Mouse (Mus musculus) limb, embryonic 11.5 days (tissue): Measurements from ENCODE around the gene Ablim1. TPM values are rescaled to one million over a fixed set of nuclear protein-coding genes. Genes with fewer than 3 reads are reported as not detected.

Experiments
- ATAC-seq: fragments of 200-750 bp; cut with Nextera tagmentation; 2 replicates; pipeline ENCODE4 v1.8.0; 2017; ENCODE audit warnings: low read depth; ENCODE audit not compliant: insufficient number of reproducible peaks, low FRiP score, low TSS enrichment
- DNase-seq: peaks from one replicate; pipeline ENCODE4 v3.0.0-alpha.2; 2015; ENCODE audit warnings: low spot score
- H3K27ac ChIP-seq: fragments of 300-500 bp; sonication (generic); replicated peaks from 2 replicates; pipeline ENCODE4 v1.5.1; 2014; ENCODE audit warnings: low read depth, mild to moderate bottlenecking, low read length
- H3K27me3 ChIP-seq: fragments of 300-500 bp; sonication (generic); 2 replicates; pipeline ENCODE4 v1.6.1; 2014; ENCODE audit warnings: mild to moderate bottlenecking, low read length, mixed read lengths; ENCODE audit not compliant: control insufficient read depth, insufficient read depth
- H3K36me3 ChIP-seq: fragments of 300-500 bp; sonication (generic); 2 replicates; pipeline ENCODE4 v1.6.1; 2014; ENCODE audit warnings: mild to moderate bottlenecking, low read length, moderate library complexity, mixed read lengths; ENCODE audit not compliant: control insufficient read depth, insufficient read depth
- H3K4me1 ChIP-seq: fragments of 300-500 bp; sonication (generic); 2 replicates; pipeline ENCODE4 v1.6.1; 2014; ENCODE audit warnings: low read length, mixed read lengths; ENCODE audit not compliant: control insufficient read depth, insufficient read depth
- H3K4me2 ChIP-seq: fragments of 300-500 bp; sonication (generic); 2 replicates; pipeline ENCODE4 v1.6.1; 2014; ENCODE audit warnings: low read depth, mild to moderate bottlenecking, moderate library complexity; ENCODE audit not compliant: severe bottlenecking
- H3K4me3 ChIP-seq: fragments of 300-500 bp; sonication (generic); 2 replicates; pipeline ENCODE4 v1.5.1; 2014; ENCODE audit warnings: low read depth, low read length
- H3K9ac ChIP-seq: fragments of 300-500 bp; sonication (generic); 2 replicates; pipeline ENCODE4 v1.6.1; 2014; ENCODE audit warnings: mild to moderate bottlenecking, low read length
- H3K9me3 ChIP-seq: fragments of 300-500 bp; sonication (generic); 2 replicates; pipeline ENCODE4 v1.6.1; 2016; ENCODE audit warnings: low read length; ENCODE audit not compliant: control insufficient read depth
- WGBS: fragments of 180-500 bp; shearing (Covaris S2); extraction: QIAGEN DNeasy Blood & Tissue Kit; methylation state at CpG from one replicate; pipeline ENCODE4 v1.1.7; 2014; 5-methylcytosine and 5-hydroxymethylcytosine counted together
- polyA plus RNA-seq: library from polyadenylated mRNA; unstranded; fragments of >200 nt; fragmentation: Nextera tagmentation; extraction: Ambion mirVana; gene quantifications from 2 replicates; pipeline ENCODE4 v1.2.1, GENCODE M21; 2014

The Ablim1 gene
- polyA plus RNA-seq, 1 experiment from 2014 or later = 16.8 TPM

- H3K27me3 ChIP-seq = no peaks in the 10 kb centered on the region
- H3K4me2 ChIP-seq = no peak overlapping the region
- no peak overlapping the region for H3K27ac ChIP-seq
- H3K4me3 ChIP-seq = no peak overlapping the region
- no peaks in the 10 kb centered on the region for H3K9me3 ChIP-seq
- WGBS = 84% methylated on average over 4 of the region's 4 CpGs
- peaks cover 17% of the 10 kb centered on the region for H3K4me1 ChIP-seq
- ATAC-seq (no peak), DNase-seq (no peak)
- no peaks in the 10 kb centered on the region for H3K36me3 ChIP-seq
- no peak overlapping the region for H3K9ac ChIP-seq
Observed at GRCm38 (mm10) chr19:57130591-57130990, 184.1 kb downstream of the Ablim1 start.

GRCm38 (mm10) chr19:57129729-57130128, 185.0 kb downstream of the Ablim1 start:
- no peaks in the 10 kb centered on the region for H3K9me3 ChIP-seq
- no peak overlapping the region for H3K9ac ChIP-seq
- H3K4me1 ChIP-seq = peaks cover 14% of the 10 kb centered on the region
- ATAC-seq = no peak
- no peak overlapping the region for H3K4me3 ChIP-seq
- H3K27ac ChIP-seq = no peak overlapping the region
- 93% methylated on average over 9 of the region's 9 CpGs for WGBS
- no peak for DNase-seq
- no peak overlapping the region for H3K4me2 ChIP-seq
- no peaks in the 10 kb centered on the region for H3K36me3 ChIP-seq
- H3K27me3 ChIP-seq = no peaks in the 10 kb centered on the region

- ATAC-seq (no peak), DNase-seq (no peak)
- Histone ChIP-seq H3K36me3 (no peaks in the 10 kb centered on the region), H3K27ac (no peak overlapping the region), H3K9ac (no peak overlapping the region), H3K4me2 (no peak overlapping the region), H3K4me1 (peaks cover 2% of the 10 kb centered on the region; the same call in 1 of the 2 replicates), H3K27me3 (no peaks in the 10 kb centered on the region), H3K9me3 (no peaks in the 10 kb centered on the region), H3K4me3 (no peak overlapping the region)
- WGBS = 73% methylated on average over 6 of the region's 6 CpGs
Observed at GRCm38 (mm10) chr19:57128037-57128436, 186.7 kb downstream of the Ablim1 start.

GRCm38 (mm10) chr19:57127523-57127922, 187.2 kb downstream of the Ablim1 start:
- H3K9me3 ChIP-seq = no peaks in the 10 kb centered on the region
- no peak for DNase-seq
- ATAC-seq = no peak
- no peaks in the 10 kb centered on the region for H3K27me3 ChIP-seq
- peaks cover 4% of the 10 kb centered on the region; the same call in 1 of the 2 replicates for H3K4me1 ChIP-seq
- no peak overlapping the region for H3K9ac ChIP-seq
- no peaks in the 10 kb centered on the region for H3K36me3 ChIP-seq
- H3K4me3 ChIP-seq = no peak overlapping the region
- H3K27ac ChIP-seq = no peak overlapping the region
- WGBS = 69% methylated on average over 5 of the region's 5 CpGs
- no peak overlapping the region for H3K4me2 ChIP-seq

- ATAC-seq (no peak), DNase-seq (no peak)
- H3K4me2 ChIP-seq = no peak overlapping the region
- H3K27ac ChIP-seq = no peak overlapping the region
- no peaks in the 10 kb centered on the region for H3K27me3 ChIP-seq
- H3K36me3 ChIP-seq = no peaks in the 10 kb centered on the region
- WGBS = 31% methylated on average over 10 of the region's 10 CpGs
- H3K9ac ChIP-seq = no peak overlapping the region
- H3K4me3 ChIP-seq = no peak overlapping the region
- peaks cover 4% of the 10 kb centered on the region; the same call in 1 of the 2 replicates for H3K4me1 ChIP-seq
- no peaks in the 10 kb centered on the region for H3K9me3 ChIP-seq
Observed at GRCm38 (mm10) chr19:57126950-57127349, 187.8 kb downstream of the Ablim1 start.

- Histone ChIP-seq H3K4me1 (peaks cover 4% of the 10 kb centered on the region; the same call in 1 of the 2 replicates), H3K27ac (no peak overlapping the region), H3K9me3 (no peaks in the 10 kb centered on the region), H3K4me2 (no peak overlapping the region), H3K4me3 (no peak overlapping the region), H3K36me3 (no peaks in the 10 kb centered on the region), H3K27me3 (no peaks in the 10 kb centered on the region), H3K9ac (no peak overlapping the region)
- no peak for ATAC-seq
- WGBS = 76% methylated on average over 4 of the region's 4 CpGs
- no peak for DNase-seq
Observed at GRCm38 (mm10) chr19:57124906-57125305, 189.8 kb downstream of the Ablim1 start.

GRCm38 (mm10) chr19:57124138-57124519, 190.6 kb downstream of the Ablim1 start:
- H3K4me1 ChIP-seq = peaks cover 7% of the 10 kb centered on the region
- no peak overlapping the region for H3K9ac ChIP-seq
- ATAC-seq = no peak
- DNase-seq = no peak
- H3K27me3 ChIP-seq = no peaks in the 10 kb centered on the region
- no peaks in the 10 kb centered on the region for H3K9me3 ChIP-seq
- H3K4me2 ChIP-seq = no peak overlapping the region
- no peak overlapping the region for H3K27ac ChIP-seq
- H3K36me3 ChIP-seq = no peaks in the 10 kb centered on the region
- H3K4me3 ChIP-seq = no peak overlapping the region
- 82% methylated on average over 2 of the region's 2 CpGs for WGBS

DNA sequence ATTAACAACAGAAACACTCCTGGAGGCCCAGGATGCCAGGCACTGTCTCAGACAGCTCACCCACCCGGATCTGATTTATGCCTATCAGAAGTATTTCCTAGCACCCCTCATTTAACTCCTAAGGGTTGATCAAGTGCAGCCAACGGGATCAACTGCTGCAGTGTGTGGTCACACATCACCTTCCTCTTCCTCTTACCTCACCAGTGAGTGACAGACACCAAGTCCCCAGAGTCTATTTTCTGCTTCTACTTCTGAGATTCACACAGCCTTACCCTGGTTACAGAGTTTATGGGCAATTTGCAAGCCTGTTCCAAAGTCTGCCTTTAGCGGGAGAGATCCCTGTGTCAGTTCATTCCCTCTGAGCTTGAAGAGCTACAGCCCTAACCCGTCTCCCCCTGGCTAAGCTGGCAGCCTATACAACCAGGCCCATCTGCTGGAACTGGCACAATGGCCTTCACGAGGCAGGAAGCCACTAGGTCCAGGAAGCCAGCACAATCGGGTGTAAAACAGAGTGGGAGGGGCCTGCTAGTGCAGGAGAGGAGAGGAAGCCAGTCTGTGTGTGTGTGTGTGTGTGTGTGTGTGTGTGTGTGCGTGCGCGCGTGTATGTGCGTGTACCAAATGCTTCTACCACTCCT, 191.1 kb downstream of the Ablim1 start:
- no peaks in the 10 kb centered on the region for H3K9me3 ChIP-seq
- WGBS = 48% methylated on average over 11 of the region's 11 CpGs
- no peak for DNase-seq

DNA sequence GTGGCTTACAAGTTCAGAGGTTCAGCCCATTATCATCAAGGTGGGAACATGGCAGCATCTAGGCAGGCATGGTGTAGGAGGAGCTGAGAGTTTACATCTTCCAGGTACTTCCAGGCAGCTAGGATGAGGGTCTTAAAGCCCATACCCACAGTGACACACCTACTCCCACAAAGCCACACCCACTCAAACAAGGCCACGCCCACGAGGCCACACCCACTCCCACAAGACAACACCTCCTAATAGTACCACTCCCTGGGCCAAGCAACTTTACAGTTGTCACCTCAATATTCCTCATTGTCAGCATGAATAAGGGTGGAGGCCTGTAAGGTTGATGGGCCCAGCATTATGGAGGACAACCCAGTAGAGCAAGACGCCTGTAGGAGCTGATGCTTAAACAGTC, 192.5 kb downstream of the Ablim1 start:
- no peak overlapping the region for H3K27ac ChIP-seq
- 77% methylated on average over 3 of the region's 3 CpGs for WGBS
- ATAC-seq (no peak), DNase-seq (no peak)
- H3K4me3 ChIP-seq = no peak overlapping the region
- no peak overlapping the region for H3K9ac ChIP-seq
- no peaks in the 10 kb centered on the region for H3K9me3 ChIP-seq
- H3K36me3 ChIP-seq = no peaks in the 10 kb centered on the region
- H3K4me2 ChIP-seq = no peak overlapping the region
- no peaks in the 10 kb centered on the region for H3K27me3 ChIP-seq
- peaks cover 18% of the 10 kb centered on the region for H3K4me1 ChIP-seq

More for the DNA sequence above, 191.1 kb downstream of the Ablim1 start:
- no peak overlapping the region for H3K4me2 ChIP-seq
- no peak for ATAC-seq
- H3K27ac ChIP-seq = no peak overlapping the region
- H3K27me3 ChIP-seq = no peaks in the 10 kb centered on the region
- no peak overlapping the region for H3K9ac ChIP-seq
- no peaks in the 10 kb centered on the region for H3K36me3 ChIP-seq
- H3K4me3 ChIP-seq = no peak overlapping the region
- H3K4me1 ChIP-seq = peaks cover 11% of the 10 kb centered on the region
